Mouse (Mus musculus) cerebellum, postnatal 25 days (tissue): ENCODE data around the gene Slc25a29.
A peak's percentile ranks its signal among the peaks of the same experiment; 100 is the strongest.

Experiments
- DNase-seq, 2 experiments: peaks; one replicate each; pipeline ENCODE4 v3.0.0; 2021; ENCODE audit warnings: mixed read lengths in 2 of 2

Gene Slc25a29

DNA sequence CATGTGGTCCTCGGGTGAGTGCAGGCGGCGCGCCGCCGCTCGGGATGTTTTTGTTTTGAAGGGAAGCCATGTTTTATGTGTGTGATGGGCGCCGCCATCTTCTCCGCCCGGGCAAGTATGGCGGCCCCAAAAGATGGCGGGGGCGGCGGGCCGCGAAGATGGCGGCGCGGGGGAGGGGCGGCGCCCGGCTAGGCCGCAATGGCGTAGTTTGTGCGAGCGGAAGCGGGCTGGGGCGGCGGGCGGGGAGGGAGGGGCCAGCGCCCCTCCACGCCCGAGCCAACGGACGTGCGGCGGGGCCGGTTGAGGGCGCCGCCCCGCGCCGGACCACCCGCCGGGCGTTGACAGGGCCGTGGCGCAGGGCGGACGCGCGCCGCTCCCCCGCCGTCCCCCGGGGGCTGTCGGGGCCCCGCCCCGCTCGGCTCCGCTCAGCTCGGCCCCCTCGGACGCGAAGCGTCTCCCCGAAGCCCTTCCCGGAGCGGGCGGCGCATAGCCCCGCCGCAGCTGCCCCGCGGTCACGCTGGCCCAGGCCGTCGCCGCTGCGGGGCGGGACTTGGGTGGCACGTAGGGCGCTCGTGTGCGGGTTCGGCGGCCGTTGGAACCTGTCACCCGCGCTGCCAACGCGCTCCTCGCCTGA lies 41.5 kb downstream of the Slc25a29 start:
- peak; percentile 89 to 94 for DNase-seq

DNA sequence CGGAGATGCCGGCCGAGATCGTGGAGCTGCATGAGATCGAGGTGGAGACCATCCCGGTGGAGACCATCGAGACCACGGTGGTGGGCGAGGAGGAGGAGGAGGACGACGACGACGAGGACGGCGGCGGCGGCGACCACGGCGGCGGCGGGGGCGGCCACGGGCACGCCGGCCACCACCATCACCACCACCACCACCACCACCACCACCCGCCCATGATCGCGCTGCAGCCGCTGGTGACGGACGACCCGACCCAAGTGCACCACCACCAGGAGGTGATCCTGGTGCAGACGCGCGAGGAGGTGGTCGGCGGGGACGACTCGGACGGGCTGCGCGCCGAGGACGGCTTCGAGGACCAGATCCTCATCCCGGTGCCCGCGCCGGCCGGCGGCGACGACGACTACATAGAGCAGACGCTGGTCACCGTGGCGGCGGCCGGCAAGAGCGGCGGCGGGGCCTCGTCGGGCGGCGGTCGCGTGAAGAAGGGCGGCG lies 42.2 kb downstream of the Slc25a29 start:
- DNase-seq, result peak in 1 of 2 experiments; percentile 59

DNA sequence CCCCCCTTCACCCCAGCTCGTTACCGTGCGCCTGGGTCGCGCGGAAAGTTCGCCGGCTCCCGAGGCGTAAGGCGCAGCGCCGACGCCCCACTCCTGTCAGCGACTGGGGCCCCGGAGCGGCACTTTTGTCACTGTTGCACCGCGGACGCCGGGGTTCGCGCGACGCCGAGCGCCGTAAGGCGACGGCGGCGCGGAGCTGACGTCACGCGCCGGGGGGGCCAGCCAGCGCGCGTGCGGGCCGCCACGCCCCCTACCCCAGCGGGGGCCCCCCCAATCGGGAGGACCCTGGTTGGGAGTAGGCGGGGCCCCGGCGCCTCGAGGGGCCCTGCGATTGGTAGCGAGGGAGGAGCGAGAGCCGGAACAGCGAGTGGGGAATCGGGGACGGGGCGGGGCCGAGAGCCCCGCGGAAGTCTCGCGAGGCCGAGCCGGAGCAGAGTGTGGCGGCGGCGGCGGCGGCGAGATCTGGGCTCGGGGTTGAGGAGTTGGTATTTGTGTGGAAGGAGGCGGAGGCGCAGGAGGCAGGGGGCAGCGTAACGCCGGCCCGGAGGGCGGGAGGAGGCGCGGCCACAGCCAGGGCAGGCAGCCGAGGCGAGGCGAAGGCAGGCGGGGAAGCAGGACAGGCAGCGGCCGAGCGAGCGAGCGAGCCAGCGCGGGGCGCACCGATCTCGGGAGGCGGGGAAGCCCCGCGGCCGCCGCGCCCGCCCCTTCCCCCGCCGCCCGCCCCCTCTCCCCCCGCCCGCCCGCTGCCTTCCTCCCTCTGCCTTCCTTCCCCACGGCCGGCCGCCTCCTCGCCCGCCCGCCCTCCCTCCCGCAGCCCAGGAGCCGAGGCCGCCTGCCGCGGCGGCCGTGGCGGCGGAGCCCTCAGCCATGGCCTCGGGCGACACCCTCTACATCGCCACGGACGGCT lies 42.9 kb downstream of the Slc25a29 start, which contains the start of gene Yy1:
TSS of gene Yy1 (plus strand) at position 428 of the 907 bp plus-strand sequence.
- peak; percentile 98 to 99 for DNase-seq

GRCm38 (mm10) chr12:108792152-108792545 lies 43.5 kb downstream of the Slc25a29 start:
- DNase-seq, result peak; percentile 83 to 89

DNA sequence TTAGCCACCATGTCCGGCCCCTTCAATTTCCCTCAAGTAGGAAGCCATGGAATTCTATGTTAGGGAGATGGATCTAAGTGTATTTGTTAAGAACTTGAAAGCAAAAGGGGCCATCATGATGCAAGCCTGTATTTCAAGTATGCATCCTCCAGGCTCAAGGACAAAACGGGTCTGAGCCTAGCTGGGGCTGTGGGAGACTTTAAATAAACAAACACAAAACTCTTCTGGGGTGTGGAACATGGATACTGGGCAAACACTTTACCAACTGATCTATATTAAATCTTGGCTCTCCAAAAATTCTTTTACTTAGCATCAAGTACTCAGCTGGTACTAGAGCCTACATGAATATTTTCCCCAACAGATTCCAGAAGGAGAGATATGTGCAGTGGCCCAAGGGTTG lies 48.4 kb downstream of the Slc25a29 start:
- no peak for DNase-seq

DNA sequence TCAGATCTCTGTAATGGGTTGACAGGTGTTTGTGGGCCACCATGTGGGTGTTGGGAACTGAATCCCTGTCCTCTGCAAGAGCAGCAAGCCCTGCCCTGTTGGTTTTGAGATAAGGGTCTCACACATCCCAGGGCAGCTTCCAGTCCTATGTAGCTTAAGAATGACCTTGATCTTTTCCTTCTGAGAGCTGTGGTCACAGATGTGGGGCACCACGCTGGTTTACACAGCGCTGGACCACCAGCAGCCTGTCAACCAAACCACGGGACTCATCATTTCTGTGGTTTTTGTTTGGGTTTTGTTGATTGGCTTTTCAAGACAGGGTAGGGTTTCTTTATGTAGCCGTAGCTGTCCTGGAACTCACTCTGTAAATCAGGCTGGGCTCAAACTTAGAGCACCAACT lies 50.5 kb downstream of the Slc25a29 start:
- DNase-seq, result no peak

GRCm38 (mm10) chr12:108780108-108780877 lies 55.4 kb downstream of the Slc25a29 start:
- DNase-seq, result no peak
